Mouse (Mus musculus): ENCODE data around the gene Hid1. TPM values are rescaled to one million over a fixed set of nuclear protein-coding genes. Genes with fewer than 3 reads are reported as not detected.
A peak's percentile ranks its signal among the peaks of the same experiment; 100 is the strongest.

Gene Hid1
- polyA plus RNA-seq, 1 experiment from 2014 or later = 66.9 TPM

GRCm38 (mm10) chr11:115377854-115378253 lies 10.3 kb upstream of the Hid1 start:
- peaks cover 4% of the 10 kb centered on the region for H3K27me3 ChIP-seq (replicated peaks; ENCODE audit: control insufficient read depth, insufficient read depth, low read length)
- 87% methylated on average over 7 of the region's 7 CpGs for WGBS
- ATAC-seq = no peak
- no peaks in the 10 kb centered on the region for H3K36me3 ChIP-seq (ENCODE audit: control insufficient read depth, insufficient read depth, low read length)
- no peak overlapping the region for H3K27ac ChIP-seq (ENCODE audit: low read depth, low read length)
- H3K9ac ChIP-seq (ENCODE audit: low read depth, low read length) = no peak overlapping the region
- no peak overlapping the region for H3K4me3 ChIP-seq (ENCODE audit: low read length)
- H3K9me3 ChIP-seq (ENCODE audit: control insufficient read depth, low read length) = no peaks in the 10 kb centered on the region
- no peak overlapping the region for H3K4me2 ChIP-seq (ENCODE audit: low read length)
- peaks cover 16% of the 10 kb centered on the region for H3K4me1 ChIP-seq (ENCODE audit: control insufficient read depth, insufficient read depth, low read depth, low read length)

GRCm38 (mm10) chr11:115377254-115377653 lies 9.7 kb upstream of the Hid1 start:
- Histone ChIP-seq H3K27ac (ENCODE audit: low read depth, low read length) (no peak overlapping the region), H3K9me3 (ENCODE audit: control insufficient read depth, low read length) (no peaks in the 10 kb centered on the region), H3K36me3 (ENCODE audit: control insufficient read depth, insufficient read depth, low read length) (no peaks in the 10 kb centered on the region), H3K4me1 (ENCODE audit: control insufficient read depth, insufficient read depth, low read depth, low read length) (peaks cover 14% of the 10 kb centered on the region), H3K4me2 (ENCODE audit: low read length) (no peak overlapping the region), H3K27me3 (replicated peaks; ENCODE audit: control insufficient read depth, insufficient read depth, low read length) (peaks cover 4% of the 10 kb centered on the region), H3K9ac (ENCODE audit: low read depth, low read length) (no peak overlapping the region), H3K4me3 (ENCODE audit: low read length) (no peak overlapping the region)
- ATAC-seq = no peak
- WGBS = 87% methylated on average over 4 of the region's 4 CpGs

- H3K27me3 ChIP-seq (replicated peaks; ENCODE audit: control insufficient read depth, insufficient read depth, low read length) = peaks cover 4% of the 10 kb centered on the region
- no peak overlapping the region for H3K27ac ChIP-seq (ENCODE audit: low read depth, low read length)
- peaks cover 14% of the 10 kb centered on the region for H3K4me1 ChIP-seq (ENCODE audit: control insufficient read depth, insufficient read depth, low read depth, low read length)
- no peak overlapping the region for H3K9ac ChIP-seq (ENCODE audit: low read depth, low read length)
- no peak for ATAC-seq
- WGBS = 67% methylated on average over 7 of the region's 7 CpGs
- no peaks in the 10 kb centered on the region for H3K36me3 ChIP-seq (ENCODE audit: control insufficient read depth, insufficient read depth, low read length)
- no peak overlapping the region for H3K4me2 ChIP-seq (ENCODE audit: low read length)
- H3K9me3 ChIP-seq (ENCODE audit: control insufficient read depth, low read length) = no peaks in the 10 kb centered on the region
- no peak overlapping the region for H3K4me3 ChIP-seq (ENCODE audit: low read length)
These were observed 9.2 kb upstream of the Hid1 start for GRCm38 (mm10) chr11:115376722-115377121.

- peaks cover 4% of the 10 kb centered on the region for H3K27me3 ChIP-seq (replicated peaks; ENCODE audit: control insufficient read depth, insufficient read depth, low read length)
- H3K4me1 ChIP-seq (ENCODE audit: control insufficient read depth, insufficient read depth, low read depth, low read length) = peaks cover 12% of the 10 kb centered on the region
- no peaks in the 10 kb centered on the region for H3K36me3 ChIP-seq (ENCODE audit: control insufficient read depth, insufficient read depth, low read length)
- ATAC-seq = peak; percentile 19; the same call in 1 of the 2 replicates
- peak overlapping the region; percentile 71 for H3K9ac ChIP-seq (ENCODE audit: low read depth, low read length)
- H3K4me3 ChIP-seq (ENCODE audit: low read length) = peak overlapping the region; percentile 46
- WGBS = 65% methylated on average over 12 of the region's 12 CpGs
- peak overlapping the region; percentile 75 for H3K4me2 ChIP-seq (ENCODE audit: low read length)
- peak overlapping the region; percentile 76 for H3K27ac ChIP-seq (ENCODE audit: low read depth, low read length)
- no peaks in the 10 kb centered on the region for H3K9me3 ChIP-seq (ENCODE audit: control insufficient read depth, low read length)
These were observed 7.3 kb upstream of the Hid1 start for GRCm38 (mm10) chr11:115374695-115375425.

- H3K4me1 ChIP-seq (ENCODE audit: control insufficient read depth, insufficient read depth, low read depth, low read length) = peaks cover 12% of the 10 kb centered on the region
- H3K36me3 ChIP-seq (ENCODE audit: control insufficient read depth, insufficient read depth, low read length) = no peaks in the 10 kb centered on the region
- no peaks in the 10 kb centered on the region for H3K9me3 ChIP-seq (ENCODE audit: control insufficient read depth, low read length)
- peak overlapping the region; percentile 76 for H3K27ac ChIP-seq (ENCODE audit: low read depth, low read length)
- H3K9ac ChIP-seq (ENCODE audit: low read depth, low read length) = peak overlapping the region; percentile 71
- peak overlapping the region; percentile 75 for H3K4me2 ChIP-seq (ENCODE audit: low read length)
- under 1% methylated on average over 28 of the region's 30 CpGs for WGBS
- peaks cover 4% of the 10 kb centered on the region for H3K27me3 ChIP-seq (replicated peaks; ENCODE audit: control insufficient read depth, insufficient read depth, low read length)
- peak overlapping the region; percentile 46 for H3K4me3 ChIP-seq (ENCODE audit: low read length)
- peak; percentile 86 for ATAC-seq
These were observed 6.5 kb upstream of the Hid1 start for GRCm38 (mm10) chr11:115373805-115374694.

- no peak for ATAC-seq
- Histone ChIP-seq H3K36me3 (ENCODE audit: control insufficient read depth, insufficient read depth, low read length) (no peaks in the 10 kb centered on the region), H3K27ac (ENCODE audit: low read depth, low read length) (no peak overlapping the region), H3K9ac (ENCODE audit: low read depth, low read length) (no peak overlapping the region), H3K4me1 (ENCODE audit: control insufficient read depth, insufficient read depth, low read depth, low read length) (peaks cover 12% of the 10 kb centered on the region), H3K9me3 (ENCODE audit: control insufficient read depth, low read length) (no peaks in the 10 kb centered on the region), H3K4me2 (ENCODE audit: low read length) (no peak overlapping the region), H3K27me3 (replicated peaks; ENCODE audit: control insufficient read depth, insufficient read depth, low read length) (peaks cover 4% of the 10 kb centered on the region), H3K4me3 (ENCODE audit: low read length) (no peak overlapping the region)
- 49% methylated on average over 2 of the region's 2 CpGs for WGBS
These were observed 5.2 kb upstream of the Hid1 start for GRCm38 (mm10) chr11:115372737-115373136.

GRCm38 (mm10) chr11:115372015-115372414 lies 4.5 kb upstream of the Hid1 start:
- Histone ChIP-seq H3K9me3 (ENCODE audit: control insufficient read depth, low read length) (no peaks in the 10 kb centered on the region), H3K4me1 (ENCODE audit: control insufficient read depth, insufficient read depth, low read depth, low read length) (peaks cover 12% of the 10 kb centered on the region), H3K27ac (ENCODE audit: low read depth, low read length) (no peak overlapping the region), H3K9ac (ENCODE audit: low read depth, low read length) (no peak overlapping the region), H3K36me3 (ENCODE audit: control insufficient read depth, insufficient read depth, low read length) (no peaks in the 10 kb centered on the region), H3K4me3 (ENCODE audit: low read length) (no peak overlapping the region), H3K27me3 (replicated peaks; ENCODE audit: control insufficient read depth, insufficient read depth, low read length) (peaks cover 4% of the 10 kb centered on the region), H3K4me2 (ENCODE audit: low read length) (no peak overlapping the region)
- ATAC-seq = no peak
- WGBS = 74% methylated on average over 1 of the region's 1 CpGs

GRCm38 (mm10) chr11:115371354-115371753 lies 3.8 kb upstream of the Hid1 start:
- Histone ChIP-seq H3K9ac (ENCODE audit: low read depth, low read length) (no peak overlapping the region), H3K27me3 (replicated peaks; ENCODE audit: control insufficient read depth, insufficient read depth, low read length) (peaks cover 4% of the 10 kb centered on the region), H3K27ac (ENCODE audit: low read depth, low read length) (no peak overlapping the region), H3K4me1 (ENCODE audit: control insufficient read depth, insufficient read depth, low read depth, low read length) (peaks cover 16% of the 10 kb centered on the region), H3K9me3 (ENCODE audit: control insufficient read depth, low read length) (no peaks in the 10 kb centered on the region), H3K4me3 (ENCODE audit: low read length) (no peak overlapping the region), H3K4me2 (ENCODE audit: low read length) (no peak overlapping the region), H3K36me3 (ENCODE audit: control insufficient read depth, insufficient read depth, low read length) (no peaks in the 10 kb centered on the region)
- 56% methylated on average over 8 of the region's 8 CpGs for WGBS
- ATAC-seq = no peak

GRCm38 (mm10) chr11:115370368-115370767 lies 2.8 kb upstream of the Hid1 start:
- no peaks in the 10 kb centered on the region for H3K9me3 ChIP-seq (ENCODE audit: control insufficient read depth, low read length)
- no peaks in the 10 kb centered on the region for H3K36me3 ChIP-seq (ENCODE audit: control insufficient read depth, insufficient read depth, low read length)
- no peak overlapping the region for H3K9ac ChIP-seq (ENCODE audit: low read depth, low read length)
- H3K4me1 ChIP-seq (ENCODE audit: control insufficient read depth, insufficient read depth, low read depth, low read length) = peaks cover 26% of the 10 kb centered on the region
- no peak overlapping the region for H3K4me3 ChIP-seq (ENCODE audit: low read length)
- 52% methylated on average over 7 of the region's 7 CpGs for WGBS
- no peak overlapping the region for H3K27ac ChIP-seq (ENCODE audit: low read depth, low read length)
- H3K4me2 ChIP-seq (ENCODE audit: low read length) = no peak overlapping the region
- ATAC-seq = no peak
- H3K27me3 ChIP-seq (replicated peaks; ENCODE audit: control insufficient read depth, insufficient read depth, low read length) = no peaks in the 10 kb centered on the region
